Mouse (Mus musculus): Measurements from ENCODE around the gene Rad51. TPM values are rescaled to one million over a fixed set of nuclear protein-coding genes. Genes with fewer than 3 reads are reported as not detected.
A peak's percentile ranks its signal among the peaks of the same experiment; 100 is the strongest.

Gene Rad51
- 26.4 and 30.0 TPM in 2 replicates for polyA plus RNA-seq (2015; fragmentation: Nextera tagmentation; extraction: Ambion mirVana)

- Histone ChIP-seq H3K9me3 (replicated peaks; ENCODE audit: control insufficient read depth, low read length) (no peaks in the 10 kb centered on the region), H3K27me3 (ENCODE audit: control insufficient read depth, insufficient read depth, low read depth, low read length) (no peaks in the 10 kb centered on the region), H3K9ac (ENCODE audit: low read depth, low read length) (peak within 1 kb of the TSS; percentile 80), H3K4me2 (ENCODE audit: low read depth, low read length) (peak within 1 kb of the TSS; percentile 76), H3K36me3 (ENCODE audit: control insufficient read depth, insufficient read depth) (peaks cover 17% of the 10 kb centered on the region), H3K4me1 (ENCODE audit: control insufficient read depth, low read depth, low read length) (peaks cover 10% of the 10 kb centered on the region), H3K27ac (ENCODE audit: low read length) (peak within 1 kb of the TSS; percentile 96), H3K4me3 (ENCODE audit: low read depth, low read length) (peak within 1 kb of the TSS; percentile 81)
- under 1% methylated on average over 50 of the region's 51 CpGs for WGBS (ENCODE audit: insufficient replicate concordance)
- ATAC-seq (ENCODE audit: low read depth): peak; percentile 94
Observed at GRCm38 (mm10) chr2:119112438-119113112, at the start of gene Rad51. TSS of gene Rad51 (plus strand) at chr2:119112793.

GRCm38 (mm10) chr2:119072397-119072796 lies 40.2 kb upstream of the Rad51 start:
- no peak for ATAC-seq (ENCODE audit: low read depth)
- WGBS (ENCODE audit: insufficient replicate concordance): 94% methylated on average over 4 of the region's 4 CpGs

DNA sequence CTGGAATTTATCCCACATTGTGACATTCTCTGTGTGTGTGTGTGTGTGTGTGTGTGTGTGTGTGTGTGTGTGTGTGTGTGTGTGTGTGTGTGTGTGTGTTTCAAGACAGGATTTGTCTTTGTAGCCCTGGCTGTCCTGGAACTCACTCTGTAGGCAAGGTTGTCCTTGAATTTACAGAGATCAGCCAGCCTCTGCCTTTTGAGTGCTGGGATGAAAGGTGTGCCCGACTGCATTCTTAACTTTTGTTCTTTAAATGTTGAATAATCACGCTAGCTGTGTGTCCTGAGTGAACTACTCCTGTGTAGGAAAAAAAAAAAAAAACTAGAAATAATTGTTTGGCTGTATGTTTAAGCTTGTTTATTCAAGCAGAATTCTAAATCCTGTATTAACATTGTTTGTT lies 26.4 kb upstream of the Rad51 start:
- H3K27ac ChIP-seq (ENCODE audit: low read length): no peak overlapping the region
- H3K9me3 ChIP-seq (replicated peaks; ENCODE audit: control insufficient read depth, low read length): no peaks in the 10 kb centered on the region
- no peak overlapping the region for H3K9ac ChIP-seq (ENCODE audit: low read depth, low read length)
- no peak for ATAC-seq (ENCODE audit: low read depth)
- no peaks in the 10 kb centered on the region for H3K4me1 ChIP-seq (ENCODE audit: control insufficient read depth, low read depth, low read length)
- H3K4me2 ChIP-seq (ENCODE audit: low read depth, low read length): no peak overlapping the region
- no peaks in the 10 kb centered on the region for H3K27me3 ChIP-seq (ENCODE audit: control insufficient read depth, insufficient read depth, low read depth, low read length)
- 86% methylated on average over 2 of the region's 2 CpGs for WGBS (ENCODE audit: insufficient replicate concordance)
- H3K4me3 ChIP-seq (ENCODE audit: low read depth, low read length): no peak overlapping the region
- H3K36me3 ChIP-seq (ENCODE audit: control insufficient read depth, insufficient read depth): peaks cover 36% of the 10 kb centered on the region

More at GRCm38 (mm10) chr2:119072397-119072796, 40.2 kb upstream of the Rad51 start:
- H3K9ac ChIP-seq (ENCODE audit: low read depth, low read length): no peak overlapping the region
- H3K4me1 ChIP-seq (ENCODE audit: control insufficient read depth, low read depth, low read length): no peaks in the 10 kb centered on the region
- H3K36me3 ChIP-seq (ENCODE audit: control insufficient read depth, insufficient read depth): peaks cover 56% of the 10 kb centered on the region
- H3K4me2 ChIP-seq (ENCODE audit: low read depth, low read length): no peak overlapping the region
- H3K9me3 ChIP-seq (replicated peaks; ENCODE audit: control insufficient read depth, low read length): no peaks in the 10 kb centered on the region
- no peak overlapping the region for H3K4me3 ChIP-seq (ENCODE audit: low read depth, low read length)
- no peaks in the 10 kb centered on the region for H3K27me3 ChIP-seq (ENCODE audit: control insufficient read depth, insufficient read depth, low read depth, low read length)
- no peak overlapping the region for H3K27ac ChIP-seq (ENCODE audit: low read length)

DNA sequence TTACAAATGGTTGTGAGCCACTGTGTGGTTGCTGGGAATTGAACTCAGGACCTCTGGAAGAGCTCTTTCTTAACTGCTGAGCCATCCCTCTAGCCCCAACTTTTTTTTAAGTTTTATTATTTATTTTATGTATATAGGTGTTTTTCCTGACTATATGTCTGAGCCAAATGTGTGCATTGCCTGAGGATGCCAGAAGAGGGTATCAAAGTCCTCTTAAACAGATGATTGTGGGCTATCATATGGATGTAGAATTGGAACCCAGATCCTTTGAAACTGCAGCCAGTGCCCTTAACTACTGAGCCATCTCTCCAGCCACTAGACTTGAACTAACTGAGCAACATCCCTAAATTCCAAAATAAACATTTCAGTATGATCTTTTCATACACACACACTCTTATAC lies 11.0 kb upstream of the Rad51 start:
- Histone ChIP-seq H3K4me3 (ENCODE audit: low read depth, low read length) (no peak overlapping the region), H3K4me2 (ENCODE audit: low read depth, low read length) (no peak overlapping the region), H3K9ac (ENCODE audit: low read depth, low read length) (no peak overlapping the region), H3K4me1 (ENCODE audit: control insufficient read depth, low read depth, low read length) (no peaks in the 10 kb centered on the region), H3K27ac (ENCODE audit: low read length) (no peak overlapping the region), H3K9me3 (replicated peaks; ENCODE audit: control insufficient read depth, low read length) (no peaks in the 10 kb centered on the region), H3K27me3 (ENCODE audit: control insufficient read depth, insufficient read depth, low read depth, low read length) (no peaks in the 10 kb centered on the region), H3K36me3 (ENCODE audit: control insufficient read depth, insufficient read depth) (peaks cover 54% of the 10 kb centered on the region)
- no peak for ATAC-seq (ENCODE audit: low read depth)

- Histone ChIP-seq H3K27me3 (ENCODE audit: control insufficient read depth, insufficient read depth, low read depth, low read length) (no peaks in the 10 kb centered on the region), H3K9ac (ENCODE audit: low read depth, low read length) (no peak overlapping the region), H3K4me1 (ENCODE audit: control insufficient read depth, low read depth, low read length) (no peaks in the 10 kb centered on the region; the same call in 1 of the 2 replicates), H3K36me3 (ENCODE audit: control insufficient read depth, insufficient read depth) (peaks cover 31% of the 10 kb centered on the region), H3K4me3 (ENCODE audit: low read depth, low read length) (no peak overlapping the region), H3K4me2 (ENCODE audit: low read depth, low read length) (no peak overlapping the region), H3K9me3 (replicated peaks; ENCODE audit: control insufficient read depth, low read length) (no peaks in the 10 kb centered on the region), H3K27ac (ENCODE audit: low read length) (no peak overlapping the region)
- 75% methylated on average over 5 of the region's 5 CpGs for WGBS (ENCODE audit: insufficient replicate concordance)
- ATAC-seq (ENCODE audit: low read depth): no peak
Observed at GRCm38 (mm10) chr2:119106583-119106982, 6.0 kb upstream of the Rad51 start.

- WGBS (ENCODE audit: insufficient replicate concordance): 61% methylated on average over 4 of the region's 4 CpGs
- peaks cover 12% of the 10 kb centered on the region; the same call in 1 of the 2 replicates for H3K36me3 ChIP-seq (ENCODE audit: control insufficient read depth, insufficient read depth)
- no peak overlapping the region for H3K4me2 ChIP-seq (ENCODE audit: low read depth, low read length)
- no peak overlapping the region for H3K9ac ChIP-seq (ENCODE audit: low read depth, low read length)
- no peaks in the 10 kb centered on the region for H3K27me3 ChIP-seq (ENCODE audit: control insufficient read depth, insufficient read depth, low read depth, low read length)
- H3K27ac ChIP-seq (ENCODE audit: low read length): no peak overlapping the region
- H3K4me3 ChIP-seq (ENCODE audit: low read depth, low read length): no peak overlapping the region
- ATAC-seq (ENCODE audit: low read depth): no peak
- H3K4me1 ChIP-seq (ENCODE audit: control insufficient read depth, low read depth, low read length): peaks cover 2% of the 10 kb centered on the region
- H3K9me3 ChIP-seq (replicated peaks; ENCODE audit: control insufficient read depth, low read length): no peaks in the 10 kb centered on the region
Observed at GRCm38 (mm10) chr2:119108554-119108953, 4.0 kb upstream of the Rad51 start.

DNA sequence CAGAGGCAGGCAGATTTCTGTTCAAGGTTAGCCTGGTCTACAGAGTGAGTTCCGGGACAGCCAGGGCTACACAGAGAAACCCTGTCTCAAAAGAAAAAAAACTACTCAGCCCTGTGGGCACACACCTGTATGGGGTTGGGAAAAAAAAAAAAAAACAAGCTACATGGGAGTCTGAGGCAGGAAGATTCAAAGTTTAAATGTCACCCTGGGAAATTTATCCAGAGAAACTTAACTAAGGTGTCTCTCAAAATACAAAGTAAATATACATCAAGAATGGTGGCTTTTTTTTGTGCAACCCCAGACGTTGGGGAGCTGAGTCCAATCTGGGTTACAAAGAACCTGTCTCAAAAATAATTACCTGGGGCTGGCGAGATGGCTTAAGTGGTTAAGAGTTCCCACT lies 1.5 kb upstream of the Rad51 start:
- WGBS (ENCODE audit: insufficient replicate concordance): 81% methylated on average over 3 of the region's 3 CpGs
- H3K4me1 ChIP-seq (ENCODE audit: control insufficient read depth, low read depth, low read length): peaks cover 10% of the 10 kb centered on the region
- no peak overlapping the region for H3K4me2 ChIP-seq (ENCODE audit: low read depth, low read length)
- no peak overlapping the region for H3K27ac ChIP-seq (ENCODE audit: low read length)
- no peak for ATAC-seq (ENCODE audit: low read depth)
- H3K36me3 ChIP-seq (ENCODE audit: control insufficient read depth, insufficient read depth): peaks cover 7% of the 10 kb centered on the region; the same call in 1 of the 2 replicates
- no peaks in the 10 kb centered on the region for H3K27me3 ChIP-seq (ENCODE audit: control insufficient read depth, insufficient read depth, low read depth, low read length)
- H3K4me3 ChIP-seq (ENCODE audit: low read depth, low read length): no peak overlapping the region
- H3K9me3 ChIP-seq (replicated peaks; ENCODE audit: control insufficient read depth, low read length): no peaks in the 10 kb centered on the region
- H3K9ac ChIP-seq (ENCODE audit: low read depth, low read length): no peak overlapping the region

DNA sequence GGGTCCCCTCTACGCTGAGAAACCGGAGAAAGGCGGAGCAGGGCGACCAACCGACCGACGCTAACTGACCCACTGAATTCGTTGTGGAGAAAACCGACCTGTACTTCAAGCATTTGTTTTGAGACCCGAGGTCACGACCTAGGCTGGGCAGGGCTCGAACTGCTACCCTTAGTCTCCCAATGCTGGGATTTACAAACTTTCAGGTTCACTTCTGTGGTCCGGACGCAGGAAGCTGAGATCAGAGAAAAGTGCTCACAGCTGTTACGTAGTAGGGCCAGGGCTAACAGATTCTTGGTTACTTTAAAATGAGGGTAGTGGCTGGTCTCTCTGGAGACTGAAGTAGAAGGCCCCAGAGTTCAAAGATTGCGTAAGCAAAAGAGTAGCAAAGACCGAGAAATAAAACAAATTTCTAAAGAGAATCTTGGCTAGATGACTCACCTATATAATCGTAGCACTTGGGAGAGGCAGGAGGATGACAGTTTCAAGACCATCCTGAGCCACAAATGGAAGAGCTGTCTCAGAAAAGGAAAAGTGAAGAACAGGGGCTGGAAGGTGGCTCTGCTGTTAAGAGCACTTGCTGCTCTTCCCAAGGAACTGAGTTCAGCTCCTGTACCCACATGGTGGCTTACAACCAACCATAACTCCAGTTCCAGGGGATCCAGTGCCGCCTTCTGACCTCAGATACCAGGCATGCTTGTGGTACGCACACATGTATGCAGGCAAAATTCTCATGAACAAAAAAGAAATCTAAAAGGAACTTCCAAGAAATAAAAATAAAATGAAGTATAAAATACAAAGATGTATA lies 730 bp downstream of the Rad51 start:
- H3K9me3 ChIP-seq (replicated peaks; ENCODE audit: control insufficient read depth, low read length): no peaks in the 10 kb centered on the region
- peak overlapping the region; percentile 80 for H3K9ac ChIP-seq (ENCODE audit: low read depth, low read length)
- WGBS (ENCODE audit: insufficient replicate concordance): 7% methylated on average over 20 of the region's 20 CpGs
- peaks cover 10% of the 10 kb centered on the region for H3K4me1 ChIP-seq (ENCODE audit: control insufficient read depth, low read depth, low read length)
- peaks cover 23% of the 10 kb centered on the region for H3K36me3 ChIP-seq (ENCODE audit: control insufficient read depth, insufficient read depth)
- peak overlapping the region; percentile 96 for H3K27ac ChIP-seq (ENCODE audit: low read length)
- peak overlapping the region; percentile 81 for H3K4me3 ChIP-seq (ENCODE audit: low read depth, low read length)
- no peak for ATAC-seq (ENCODE audit: low read depth)
- no peaks in the 10 kb centered on the region for H3K27me3 ChIP-seq (ENCODE audit: control insufficient read depth, insufficient read depth, low read depth, low read length)
- peak overlapping the region; percentile 76 for H3K4me2 ChIP-seq (ENCODE audit: low read depth, low read length)

GRCm38 (mm10) chr2:119136346-119136898 lies 23.8 kb downstream of the Rad51 start:
- peak; percentile 98 for ATAC-seq (ENCODE audit: low read depth)
- H3K4me2 ChIP-seq (ENCODE audit: low read depth, low read length): peak overlapping the region; percentile 52
- peak overlapping the region; percentile 97 for H3K27ac ChIP-seq (ENCODE audit: low read length)
- peaks cover 72% of the 10 kb centered on the region for H3K36me3 ChIP-seq (ENCODE audit: control insufficient read depth, insufficient read depth)
- WGBS (ENCODE audit: insufficient replicate concordance): 23% methylated on average over 5 of the region's 5 CpGs
- peaks cover 27% of the 10 kb centered on the region for H3K4me1 ChIP-seq (ENCODE audit: control insufficient read depth, low read depth, low read length)
- no peaks in the 10 kb centered on the region for H3K27me3 ChIP-seq (ENCODE audit: control insufficient read depth, insufficient read depth, low read depth, low read length)
- no peaks in the 10 kb centered on the region for H3K9me3 ChIP-seq (replicated peaks; ENCODE audit: control insufficient read depth, low read length)
- no peak overlapping the region for H3K4me3 ChIP-seq (ENCODE audit: low read depth, low read length)
- H3K9ac ChIP-seq (ENCODE audit: low read depth, low read length): peak overlapping the region; percentile 36; the same call in 1 of the 2 replicates
